Comparison of ENCODE assay signal across 18 mouse cellular contexts in the genomic region with DNA sequence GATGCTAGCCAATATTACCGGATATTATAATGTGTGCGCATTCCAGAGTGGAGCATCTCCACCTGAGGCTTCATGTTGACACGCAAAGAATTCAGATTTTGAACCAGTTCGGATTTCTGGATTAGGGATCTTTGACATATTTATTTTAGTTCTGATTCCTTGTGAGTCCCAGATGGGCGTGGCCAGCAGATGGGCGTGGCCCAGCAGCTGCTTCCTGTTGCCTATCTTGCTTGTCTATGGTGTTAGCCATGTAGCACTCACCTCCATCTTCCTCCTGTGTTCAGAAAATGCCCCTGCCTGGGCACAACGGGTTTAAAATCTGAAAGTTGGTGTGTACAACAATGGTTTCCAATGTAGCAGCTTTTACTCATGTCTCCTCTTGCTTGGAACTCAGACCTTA. TPM values are rescaled to one million over a fixed set of nuclear protein-coding genes. Genes with fewer than 3 reads are reported as not detected.
DNase-seq lines count a peak whose midpoint lies in the region; ATAC-seq and TF ChIP-seq lines count a peak whose summit lies in the region.
"Had no signal": no experiment of that assay in that cellular context is flagged by ENCODE, and none has a peak within 500 bp of the region (broad histone marks: within the 10 kb centered on the region; RNA-seq: fewer than 3 reads in every experiment).

No protein-coding gene starts in this region.

- H3K9ac ChIP-seq in forebrain, embryonic 12.5 days, result no peak overlapping the region
- H3K9ac ChIP-seq in lung, embryonic 14.5 days, result no peak overlapping the region
- H3K9ac ChIP-seq: heart, embryonic 15.5 days; liver, embryonic 15.5 days; midbrain, embryonic 12.5 days had no signal

- peaks cover 23% of the 10 kb centered on the region for H3K4me1 ChIP-seq in forebrain, embryonic 12.5 days
- H3K4me1 ChIP-seq in forebrain, embryonic 10.5 days, result peaks cover 13% of the 10 kb centered on the region
- H3K4me1 ChIP-seq in lung, embryonic 14.5 days (ENCODE audit: insufficient read depth), result no peaks in the 10 kb centered on the region
- H3K4me1 ChIP-seq in olfactory bulb, adult 2 months (ENCODE audit: control insufficient read depth, insufficient read depth, low read length), result peaks cover 27% of the 10 kb centered on the region
- peaks cover 22% of the 10 kb centered on the region for H3K4me1 ChIP-seq in embryonic facial prominence, embryonic 10.5 days
- H3K4me1 ChIP-seq: liver, embryonic 15.5 days had no signal

- no peak for ATAC-seq in forebrain, embryonic 12.5 days (ENCODE audit: low FRiP score)
- no peak for ATAC-seq in lung, embryonic 14.5 days (ENCODE audit: insufficient read depth)
- 0 out of 2 replicates have a peak, but pooled peaks have one; percentile 45 for ATAC-seq in common myeloid progenitor, adult 5-6 weeks (replicated peaks; ENCODE audit: low read depth, poor library complexity, severe bottlenecking)

- intact Hi-C loops in left cerebral cortex, postnatal 25 days (cut with DNase I), result no loop called here

- peak overlapping the region; percentile 78; the same call in 1 of the 2 replicates for H3K27ac ChIP-seq in forebrain, embryonic 12.5 days
- H3K27ac ChIP-seq in forebrain, embryonic 10.5 days, result no peak overlapping the region
- no peak overlapping the region for H3K27ac ChIP-seq in lung, embryonic 14.5 days (ENCODE audit: low read depth)
- peak overlapping the region; percentile 60; the same call in 1 of the 2 replicates for H3K27ac ChIP-seq in olfactory bulb, adult 2 months (ENCODE audit: insufficient read depth, low read depth, low read length)
- no peak overlapping the region for H3K27ac ChIP-seq in embryonic facial prominence, embryonic 10.5 days (replicated peaks)
- H3K27ac ChIP-seq: heart, embryonic 15.5 days; limb, embryonic 10.5 days; liver, embryonic 15.5 days had no signal

- no peaks in the 10 kb centered on the region for H3K27me3 ChIP-seq in forebrain, embryonic 12.5 days
- H3K27me3 ChIP-seq in forebrain, embryonic 10.5 days (ENCODE audit: poor library complexity, severe bottlenecking), result no peaks in the 10 kb centered on the region
- no peaks in the 10 kb centered on the region for H3K27me3 ChIP-seq in lung, embryonic 14.5 days (ENCODE audit: insufficient read depth, low read length)
- peaks cover 7% of the 10 kb centered on the region; the same call in 1 of the 2 replicates for H3K27me3 ChIP-seq in embryonic facial prominence, embryonic 10.5 days (replicated peaks; ENCODE audit: low read depth, poor library complexity, severe bottlenecking)
- H3K27me3 ChIP-seq: midbrain, embryonic 12.5 days had no signal

- WGBS in forebrain, embryonic 12.5 days, result 81% methylated on average over 7 of the region's 7 CpGs
- WGBS in forebrain, embryonic 10.5 days, result 85% methylated on average over 7 of the region's 7 CpGs
- WGBS in lung, embryonic 14.5 days, result 66% methylated on average over 7 of the region's 7 CpGs
- 79% methylated on average over 7 of the region's 7 CpGs for WGBS in olfactory bulb, adult 2 months
- 75% methylated on average over 7 of the region's 7 CpGs for WGBS in embryonic facial prominence, embryonic 10.5 days

- H3K4me2 ChIP-seq in forebrain, embryonic 12.5 days, result no peak overlapping the region
- H3K4me2 ChIP-seq in lung, embryonic 14.5 days, result no peak overlapping the region
- H3K4me2 ChIP-seq: heart, embryonic 15.5 days; liver, embryonic 15.5 days; midbrain, embryonic 12.5 days had no signal

- no peak overlapping the region for H3K4me3 ChIP-seq in forebrain, embryonic 12.5 days (replicated peaks)
- H3K4me3 ChIP-seq in forebrain, embryonic 10.5 days, result no peak overlapping the region
- no peak overlapping the region for H3K4me3 ChIP-seq in lung, embryonic 14.5 days (ENCODE audit: low read depth, low read length)
- H3K4me3 ChIP-seq in olfactory bulb, adult 2 months (ENCODE audit: insufficient read depth, low read depth, low read length), result no peak overlapping the region
- no peak overlapping the region for H3K4me3 ChIP-seq in embryonic facial prominence, embryonic 10.5 days
- H3K4me3 ChIP-seq: heart, embryonic 15.5 days; limb, embryonic 10.5 days; liver, embryonic 15.5 days; midbrain, embryonic 12.5 days had no signal

- no peak for TF ChIP-seq POLR2A in olfactory bulb, adult 2 months (IDR thresholded peaks at IDR 0.05; ENCODE audit: insufficient read depth, low read depth, low read length)

- no peaks in the 10 kb centered on the region for H3K36me3 ChIP-seq in forebrain, embryonic 12.5 days (replicated peaks)
- H3K36me3 ChIP-seq in forebrain, embryonic 10.5 days (replicated peaks), result no peaks in the 10 kb centered on the region
- H3K36me3 ChIP-seq in lung, embryonic 14.5 days (ENCODE audit: insufficient read depth), result no peaks in the 10 kb centered on the region
- H3K36me3 ChIP-seq in embryonic facial prominence, embryonic 10.5 days (replicated peaks), result no peaks in the 10 kb centered on the region
- H3K36me3 ChIP-seq: heart, embryonic 15.5 days; limb, embryonic 10.5 days; liver, embryonic 15.5 days; midbrain, embryonic 12.5 days had no signal

- H3K9me3 ChIP-seq in forebrain, embryonic 12.5 days, result no peaks in the 10 kb centered on the region
- no peaks in the 10 kb centered on the region for H3K9me3 ChIP-seq in forebrain, embryonic 10.5 days
- H3K9me3 ChIP-seq in lung, embryonic 14.5 days (ENCODE audit: low read depth, low read length), result no peaks in the 10 kb centered on the region
- H3K9me3 ChIP-seq in embryonic facial prominence, embryonic 10.5 days, result no peaks in the 10 kb centered on the region
- H3K9me3 ChIP-seq: heart, embryonic 15.5 days; limb, embryonic 10.5 days; liver, embryonic 15.5 days; midbrain, embryonic 12.5 days had no signal

- TF ChIP-seq CTCF in lung, embryonic 14.5 days (IDR thresholded peaks at IDR 0.05; ENCODE audit: low read depth), result no peak
- no peak for TF ChIP-seq CTCF in olfactory bulb, adult 2 months (IDR thresholded peaks at IDR 0.05; ENCODE audit: insufficient read depth, low read depth, low read length)

- no peak for DNase-seq in forebrain, embryonic 10.5 days (ENCODE audit: extremely low spot score, low spot score)
- DNase-seq in lung, embryonic 14.5 days, result peak; percentile 19
- DNase-seq in lung, postnatal 10 days, result no peak
- no peak for DNase-seq in left cerebral cortex, postnatal 25 days (ENCODE audit: low spot score in 2 of 2)
- DNase-seq in embryonic facial prominence, embryonic 10.5 days (ENCODE audit: low spot score), result no peak
- DNase-seq: adrenal gland, postnatal 25 days; cerebellum, adult 9-11 months; kidney, adult 18-20 months; kidney, postnatal 4 days; layer of hippocampus, postnatal 36 days; lung, postnatal 36 days had no signal

RNA-seq across cellular contexts. Expression of a gene that starts 24.5 kb away (rescaled TPM):
- 1.8 and 2.8 TPM in 2 replicates for polyA plus RNA-seq in forebrain, embryonic 12.5 days (2016; fragmentation: Nextera tagmentation; extraction: Ambion mirVana)
- 0.29 and 0.33 TPM in 2 replicates for polyA plus RNA-seq in forebrain, embryonic 10.5 days (2016; fragmentation: Nextera tagmentation; extraction: Ambion mirVana)
- 0.09 and 0.20 TPM in 2 replicates for polyA plus RNA-seq in lung, embryonic 14.5 days (2014; fragmentation: Nextera tagmentation; extraction: Ambion mirVana)
- total RNA-seq in common myeloid progenitor, adult 5-6 weeks (2017), result 0.59 and 0.68 TPM in 2 replicates
- not detected in 2 replicates for polyA plus RNA-seq in olfactory bulb, adult 2 months (2012; ENCODE audit: insufficient read depth, insufficient read length, low replicate concordance, missing spikeins)
- 10 to 100 TPM; 36.6 to 46.4 TPM for total RNA-seq in left cerebral cortex, postnatal 25 days (2021)
- polyA plus RNA-seq in embryonic facial prominence, embryonic 10.5 days (2016; fragmentation: Nextera tagmentation; extraction: Ambion mirVana), result 0.19 and 0.87 TPM in 2 replicates

Comparison
In these comparisons a context has a peak if more than half of its experiments do, and no peak if none do; other contexts are left out.
1. H3K27ac ChIP-seq: peak in forebrain, embryonic 12.5 days (single experiment) and olfactory bulb, adult 2 months (single experiment); none in forebrain, embryonic 10.5 days (single experiment), lung, embryonic 14.5 days (single experiment) and embryonic facial prominence, embryonic 10.5 days (single experiment).